11 mouse cellular contexts compared by ENCODE assay signal in the genomic region with DNA sequence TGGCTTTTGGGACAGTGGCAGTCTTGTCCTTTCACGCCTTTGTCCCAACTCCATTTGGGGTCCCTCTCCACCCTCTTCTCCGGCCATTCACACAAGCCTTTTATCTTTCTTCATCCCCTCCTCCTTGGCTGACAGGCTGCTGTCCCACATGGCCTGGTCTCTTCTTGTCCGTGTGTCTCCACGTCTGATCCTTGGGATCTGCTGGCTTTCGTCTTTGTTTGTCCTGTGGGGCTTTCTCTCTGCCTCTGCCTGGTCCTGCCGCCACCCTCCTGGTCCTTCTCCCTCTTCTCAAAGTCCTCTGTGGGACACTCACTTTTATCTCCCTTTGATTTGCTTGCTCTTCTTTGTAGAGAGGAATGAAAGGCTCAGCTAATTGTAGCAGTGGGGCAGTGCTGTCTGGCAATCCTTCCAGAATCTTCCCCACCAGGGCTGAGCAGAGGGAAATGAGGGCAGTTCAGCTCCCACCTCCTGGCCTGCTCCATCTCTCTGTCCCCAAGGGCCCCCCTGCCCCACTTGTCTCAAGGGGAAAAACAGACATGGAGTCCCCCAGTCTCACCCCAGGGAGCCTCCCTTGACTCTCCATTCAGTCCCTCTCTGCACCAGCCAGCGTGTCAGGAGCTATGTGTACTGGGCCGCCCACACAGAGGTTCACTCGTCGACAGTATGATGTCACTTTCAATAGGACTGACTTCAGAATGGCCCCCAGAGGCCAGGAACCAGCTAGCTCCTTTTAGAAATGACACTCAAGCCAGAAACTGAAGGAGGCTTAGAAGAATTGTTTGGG. TPM values are rescaled to one million over a fixed set of nuclear protein-coding genes. Genes with fewer than 3 reads are reported as not detected.
A peak's percentile ranks its signal among the peaks of the same experiment; 100 is the strongest.
DNase-seq lines count a peak whose midpoint lies in the region; ATAC-seq and TF ChIP-seq lines count a peak whose summit lies in the region.
"Had no signal": no experiment of that assay in that cellular context is flagged by ENCODE, and none has a peak within 500 bp of the region (broad histone marks: within the 10 kb centered on the region; RNA-seq: fewer than 3 reads in every experiment).

No protein-coding gene starts in this region.

- DNase-seq in midbrain, embryonic 10.5 days (ENCODE audit: low spot score) = no peak
- no peak for DNase-seq in midbrain, postnatal 0 days (ENCODE audit: low spot score)
- DNase-seq in heart, adult 18-20 months = peak; percentile 66 to 75
- peak; percentile 75 to 80 for DNase-seq in heart, postnatal 10 days
- no peak for DNase-seq in natural killer cell, adult 2 months (ENCODE audit: low spot score in 2 of 2)
- DNase-seq: right cerebral cortex, postnatal 25 days had no signal

- WGBS in midbrain, embryonic 10.5 days = 31% methylated on average over 10 of the region's 10 CpGs
- WGBS in midbrain, postnatal 0 days = 30% methylated on average over 10 of the region's 10 CpGs
- WGBS in stomach, embryonic 14.5 days = 50% methylated on average over 10 of the region's 10 CpGs

- TF ChIP-seq CTCF in midbrain, postnatal 0 days (IDR thresholded peaks at IDR 0.05) = no peak

- no peak overlapping the region for H3K4me2 ChIP-seq in midbrain, postnatal 0 days (ENCODE audit: low read depth, low read length, poor library complexity, severe bottlenecking)
- no peak overlapping the region for H3K4me2 ChIP-seq in stomach, embryonic 14.5 days (replicated peaks; ENCODE audit: low read depth, low read length)
- H3K4me2 ChIP-seq: embryonic facial prominence, embryonic 13.5 days; hindbrain, embryonic 14.5 days; limb, embryonic 12.5 days had no signal

- H3K9ac ChIP-seq in midbrain, postnatal 0 days (replicated peaks; ENCODE audit: low read length, poor library complexity, severe bottlenecking) = no peak overlapping the region
- H3K9ac ChIP-seq in stomach, embryonic 14.5 days (replicated peaks; ENCODE audit: low read depth, low read length) = no peak overlapping the region
- H3K9ac ChIP-seq: embryonic facial prominence, embryonic 13.5 days; hindbrain, embryonic 14.5 days; limb, embryonic 12.5 days had no signal

- ATAC-seq in midbrain, postnatal 0 days (ENCODE audit: low FRiP score) = no peak
- ATAC-seq in stomach, embryonic 14.5 days (ENCODE audit: insufficient number of reproducible peaks, insufficient read depth, low FRiP score, low read depth) = 0 out of 2 replicates have a peak, but pooled peaks have one; percentile 42
- no peak for ATAC-seq in frontal cortex, adult (ENCODE audit: low TSS enrichment)

- H3K9me3 ChIP-seq in midbrain, embryonic 10.5 days (replicated peaks) = no peaks in the 10 kb centered on the region
- no peaks in the 10 kb centered on the region for H3K9me3 ChIP-seq in midbrain, postnatal 0 days (ENCODE audit: low read length)
- no peaks in the 10 kb centered on the region for H3K9me3 ChIP-seq in stomach, embryonic 14.5 days (ENCODE audit: control insufficient read depth, low read depth, low read length)
- H3K9me3 ChIP-seq: embryonic facial prominence, embryonic 13.5 days; limb, embryonic 12.5 days had no signal

- H3K27ac ChIP-seq in midbrain, embryonic 10.5 days (replicated peaks) = peak overlapping the region; percentile 75
- H3K27ac ChIP-seq in midbrain, postnatal 0 days (ENCODE audit: low read depth, low read length) = no peak overlapping the region
- peak overlapping the region; percentile 34 for H3K27ac ChIP-seq in stomach, embryonic 14.5 days (ENCODE audit: low read length)
- H3K27ac ChIP-seq: embryonic facial prominence, embryonic 13.5 days; hindbrain, embryonic 14.5 days; limb, embryonic 12.5 days had no signal

- H3K27me3 ChIP-seq in midbrain, embryonic 10.5 days (ENCODE audit: low read depth, poor library complexity, severe bottlenecking) = 0 out of 2 replicates have a peak, but pooled peaks cover 7% of the 10 kb centered on the region
- no peaks in the 10 kb centered on the region for H3K27me3 ChIP-seq in midbrain, postnatal 0 days (ENCODE audit: insufficient read depth, low read length)
- H3K27me3 ChIP-seq in stomach, embryonic 14.5 days (ENCODE audit: control insufficient read depth, insufficient read depth, low read length) = no peaks in the 10 kb centered on the region
- H3K27me3 ChIP-seq: embryonic facial prominence, embryonic 13.5 days; limb, embryonic 12.5 days had no signal

- peaks cover 33% of the 10 kb centered on the region for H3K4me1 ChIP-seq in midbrain, embryonic 10.5 days
- no peaks in the 10 kb centered on the region for H3K4me1 ChIP-seq in midbrain, postnatal 0 days (ENCODE audit: insufficient read depth, low read length)
- H3K4me1 ChIP-seq in stomach, embryonic 14.5 days (ENCODE audit: control insufficient read depth, insufficient read depth, low read length) = peaks cover 6% of the 10 kb centered on the region; the same call in 1 of the 2 replicates

- no peak overlapping the region for H3K4me3 ChIP-seq in midbrain, embryonic 10.5 days
- no peak overlapping the region for H3K4me3 ChIP-seq in midbrain, postnatal 0 days (ENCODE audit: low read depth, low read length)
- no peak overlapping the region for H3K4me3 ChIP-seq in stomach, embryonic 14.5 days (ENCODE audit: low read depth, low read length)
- H3K4me3 ChIP-seq: embryonic facial prominence, embryonic 13.5 days; limb, embryonic 12.5 days had no signal

- H3K36me3 ChIP-seq in midbrain, embryonic 10.5 days = no peaks in the 10 kb centered on the region
- H3K36me3 ChIP-seq in midbrain, postnatal 0 days (ENCODE audit: insufficient read depth, low read length) = no peaks in the 10 kb centered on the region
- H3K36me3 ChIP-seq in stomach, embryonic 14.5 days (ENCODE audit: control insufficient read depth, insufficient read depth, low read length) = no peaks in the 10 kb centered on the region
- H3K36me3 ChIP-seq: embryonic facial prominence, embryonic 13.5 days; limb, embryonic 12.5 days had no signal

- intact Hi-C loops in heart, postnatal 10 days (cut with DNase I) = no loop called here

RNA-seq across cellular contexts. Expression of gene Sox13, which starts 46.3 kb away (rescaled TPM):
- polyA plus RNA-seq in midbrain, embryonic 10.5 days (2016; fragmentation: Nextera tagmentation; extraction: Ambion mirVana) = 28.5 and 32.0 TPM in 2 replicates
- total RNA-seq in midbrain, postnatal 0 days (2014; rRNA removed) = 16.5 and 17.3 TPM in 2 replicates
- 3.3 and 4.7 TPM in 2 replicates for polyA plus RNA-seq in midbrain, postnatal 0 days (2015; fragmentation: Nextera tagmentation; extraction: Ambion mirVana)
- 10 to 100 TPM in 1 of 2 experiments, 1 to 10 TPM in 1; 9.8 to 10.8 TPM for total RNA-seq in heart, adult 18-20 months (2021)
- 10 to 100 TPM; 29.6 to 33.4 TPM for total RNA-seq in heart, postnatal 10 days (2021)
- polyA plus RNA-seq in stomach, embryonic 14.5 days (2014; fragmentation: Nextera tagmentation; extraction: Ambion mirVana) = 8.2 and 8.5 TPM in 2 replicates

Comparison
In these comparisons a context has a peak if more than half of its experiments do, and no peak if none do; other contexts are left out.
1. DNase-seq: peak in heart, adult 18-20 months (2 of 2) and heart, postnatal 10 days (2 of 2); none in midbrain, embryonic 10.5 days (single experiment), midbrain, postnatal 0 days (single experiment) and natural killer cell, adult 2 months (0 of 2).